Mouse (Mus musculus) cerebellum, adult (tissue): ENCODE data around the gene Chchd10.
A peak's percentile ranks its signal among the peaks of the same experiment; 100 is the strongest.

ENCODE experiments used
- ATAC-seq: cut with Nextera tagmentation; 2 replicates; pipeline ENCODE4 v1.9.2; 2017; ENCODE audit warnings: mild to moderate bottlenecking, moderate library complexity, mixed read lengths; ENCODE audit not compliant: insufficient number of reproducible peaks, low FRiP score, low TSS enrichment

The Chchd10 gene

DNA sequence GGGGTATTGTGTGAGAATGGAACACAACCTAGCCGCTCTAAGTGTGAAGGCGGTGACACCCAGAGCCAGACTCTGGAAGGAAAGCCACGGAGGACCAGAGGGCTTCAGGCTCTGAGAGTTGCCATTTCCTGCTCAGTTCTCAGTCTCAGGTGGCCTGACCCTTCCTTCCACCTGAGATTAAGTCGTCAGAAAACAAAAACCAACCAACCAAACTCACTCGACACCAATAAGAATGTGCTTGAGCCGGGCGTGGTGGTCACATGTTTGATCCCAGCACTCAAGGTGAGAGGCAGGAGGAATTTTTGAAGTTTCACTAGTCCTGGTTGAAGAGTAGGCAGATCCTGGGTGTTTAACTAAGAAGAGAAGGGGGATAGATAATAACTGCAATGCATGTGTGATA lies 13.0 kb downstream of the Chchd10 start:
- no peak for ATAC-seq

DNA sequence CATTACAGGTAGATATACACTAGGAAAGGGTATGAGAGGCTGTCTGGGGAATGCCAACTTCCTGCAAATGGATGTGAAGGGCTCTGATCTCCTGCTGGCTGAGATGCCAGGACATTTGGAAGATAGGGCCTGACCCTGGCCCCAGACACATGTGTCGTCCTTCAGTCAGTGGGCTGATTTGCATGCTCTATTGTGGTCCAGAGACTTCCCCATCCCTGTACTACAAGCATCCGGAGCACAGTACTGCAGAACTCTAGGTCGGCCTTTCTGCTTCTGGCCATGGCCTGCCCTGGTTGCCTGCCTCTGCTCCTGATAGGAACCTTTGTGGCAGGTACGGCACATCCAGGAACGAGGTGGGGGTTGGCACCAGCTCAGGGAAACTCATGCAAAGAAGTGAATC lies 15.1 kb downstream of the Chchd10 start:
- ATAC-seq = no peak

DNA sequence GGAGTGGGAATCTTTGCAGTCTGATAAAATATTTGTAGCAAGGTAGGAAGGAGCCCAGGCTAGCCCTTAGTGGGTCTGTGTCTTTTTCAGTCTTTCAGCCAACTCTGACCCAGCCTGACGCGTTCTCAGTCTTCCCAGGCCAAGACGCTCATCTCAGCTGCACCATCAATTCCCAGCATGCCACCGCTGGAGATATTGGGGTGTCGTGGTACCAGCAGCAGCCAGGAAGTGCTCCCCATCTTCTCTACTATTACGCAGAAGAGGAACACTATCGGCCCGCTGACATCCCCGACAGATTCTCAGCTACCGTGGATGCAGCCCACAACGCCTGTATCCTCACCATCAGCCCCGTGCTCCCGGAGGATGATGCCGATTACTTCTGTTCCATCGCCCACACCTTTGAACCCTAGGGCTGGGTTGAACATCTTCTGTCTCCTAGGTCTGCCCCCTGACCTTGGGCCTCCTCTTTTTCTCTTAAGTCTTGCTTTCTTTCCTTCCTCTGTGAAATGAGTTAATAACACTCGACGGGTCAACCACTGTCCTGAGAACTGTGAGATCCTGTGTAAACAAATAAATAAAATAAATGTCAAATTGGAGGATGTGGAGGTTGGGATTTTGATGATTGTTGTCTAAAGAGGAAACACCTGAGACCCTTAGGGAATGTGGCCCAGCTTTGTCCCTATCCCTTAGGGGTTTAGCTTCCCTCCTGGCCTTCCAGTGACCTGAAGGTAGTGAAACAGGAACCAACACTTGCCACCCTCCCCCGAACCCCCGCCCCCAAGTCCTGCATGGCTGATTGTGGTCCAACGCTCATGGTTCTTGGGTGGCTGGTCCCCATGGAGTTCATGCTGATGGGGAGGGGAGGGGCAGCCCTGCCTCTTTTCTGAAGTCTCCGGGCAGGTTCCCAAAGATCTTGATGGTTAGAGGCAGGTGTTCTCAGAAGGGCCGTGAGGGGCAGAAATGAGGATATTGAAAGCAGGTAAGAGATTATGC lies 16.4 kb downstream of the Chchd10 start:
- no peak for ATAC-seq

DNA sequence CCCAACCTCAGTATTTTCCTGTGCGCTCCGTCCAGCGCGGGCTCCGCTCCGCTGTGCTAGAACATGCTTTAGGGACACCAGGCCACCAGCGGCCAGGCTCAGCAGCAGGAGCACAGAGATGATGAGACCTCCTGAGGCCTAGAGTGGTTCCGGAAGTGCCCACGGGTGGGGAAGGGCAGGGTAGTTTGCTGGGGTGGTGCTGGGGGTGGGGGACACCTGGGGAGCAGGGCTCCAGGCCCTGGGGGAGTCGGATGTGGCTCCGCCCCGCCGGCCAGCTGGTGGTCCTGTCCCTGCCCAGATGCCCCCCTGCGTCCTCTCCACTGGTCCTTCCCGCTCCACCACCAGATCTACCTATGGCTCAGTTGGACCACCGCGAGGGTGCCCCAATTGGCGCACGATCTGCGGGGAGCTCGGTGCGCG lies 17.9 kb downstream of the Chchd10 start:
- no peak for ATAC-seq

DNA sequence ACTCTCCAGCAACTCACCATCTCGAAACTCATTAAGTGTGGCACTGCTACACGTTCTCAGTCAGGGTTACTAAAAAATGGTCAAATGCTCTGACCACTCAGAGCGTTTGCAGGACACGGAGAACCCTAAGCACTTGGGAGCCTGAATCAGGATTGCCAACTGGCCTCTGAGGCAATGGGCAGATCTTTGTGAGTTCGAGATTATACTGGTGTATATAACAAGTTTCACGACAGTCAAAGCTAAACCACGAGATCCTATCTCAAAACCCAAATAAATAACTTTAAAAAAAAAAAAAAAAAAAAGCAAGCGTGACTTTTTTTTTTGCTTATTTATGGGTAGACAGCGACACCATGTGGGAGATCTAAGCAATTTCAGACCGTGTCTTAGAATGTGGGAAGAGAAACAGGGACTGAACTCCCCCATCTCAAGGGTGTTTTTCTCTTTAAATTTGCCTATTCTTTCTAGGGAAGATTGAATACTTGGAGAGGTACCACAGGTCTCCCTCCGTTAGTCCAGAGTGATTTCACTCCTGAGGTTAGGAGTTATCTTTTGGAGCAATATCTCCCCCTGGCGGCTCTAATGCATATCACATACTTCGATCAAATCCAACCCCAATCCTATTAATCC lies 18.6 kb downstream of the Chchd10 start:
- peak; percentile 47; the same call in 1 of the 2 replicates for ATAC-seq

DNA sequence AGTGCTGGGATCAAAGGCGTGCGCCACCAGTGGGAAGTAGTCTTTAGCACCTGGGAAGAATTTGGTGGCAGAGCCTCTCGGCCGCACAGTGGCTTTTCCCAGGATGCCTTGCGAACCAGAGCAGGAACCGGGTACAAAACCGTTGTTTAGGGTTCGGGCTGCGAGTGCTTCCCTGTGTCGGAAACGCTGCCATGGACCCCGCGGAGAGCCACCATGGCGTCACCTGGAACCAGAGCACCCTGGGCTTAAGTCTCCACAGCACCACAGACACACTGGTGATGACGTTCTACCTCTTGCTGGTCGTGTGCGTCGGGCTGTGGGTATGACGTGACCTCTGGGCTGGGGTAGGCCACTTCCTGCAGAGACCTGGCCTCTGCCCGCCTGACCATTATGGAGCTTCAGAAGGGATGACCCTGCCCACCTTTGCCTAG lies 21.5 kb downstream of the Chchd10 start, which contains the start of gene Gm5134:
TSS of gene Gm5134 (plus strand) at position 134 of the 431 bp plus-strand sequence.
- ATAC-seq = no peak

DNA sequence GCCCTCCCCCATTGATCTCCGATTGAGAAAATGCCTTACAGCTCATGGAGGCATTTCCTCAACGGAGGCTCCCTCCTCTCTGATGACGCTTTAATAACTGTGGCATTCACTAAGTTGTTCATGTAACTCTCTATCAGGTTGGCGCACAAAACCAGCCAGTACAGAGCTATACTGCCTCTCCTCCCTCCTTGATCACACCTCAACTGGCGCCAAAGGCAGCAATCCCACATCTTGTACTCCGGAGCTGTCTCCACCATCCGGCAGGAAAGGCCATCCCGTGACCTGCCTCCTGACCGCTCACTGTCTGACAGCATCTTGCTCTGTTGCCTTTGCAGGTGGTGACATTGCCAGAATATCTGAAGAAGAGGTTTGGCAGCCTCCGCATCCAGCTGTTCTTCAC lies 40.9 kb downstream of the Chchd10 start:
- ATAC-seq = no peak

DNA sequence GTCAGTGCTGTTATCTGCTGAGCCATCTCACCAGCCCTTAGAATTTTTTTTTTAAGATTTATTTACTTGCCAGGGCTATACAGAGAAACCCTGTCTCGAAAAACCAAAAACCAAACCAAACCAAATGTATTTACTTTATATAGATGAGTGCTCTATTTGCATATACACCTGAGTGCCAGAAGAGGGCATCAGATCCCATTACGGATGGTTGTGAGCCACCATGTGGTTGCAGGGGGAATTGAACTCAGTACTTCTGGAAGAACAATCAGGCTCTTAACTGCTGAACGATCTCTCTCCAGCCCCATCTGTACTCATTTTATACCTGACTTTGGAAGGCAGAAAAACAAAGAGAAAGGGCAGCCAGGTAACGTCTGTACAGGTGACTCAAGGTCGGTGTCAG lies 42.3 kb downstream of the Chchd10 start:
- no peak for ATAC-seq

DNA sequence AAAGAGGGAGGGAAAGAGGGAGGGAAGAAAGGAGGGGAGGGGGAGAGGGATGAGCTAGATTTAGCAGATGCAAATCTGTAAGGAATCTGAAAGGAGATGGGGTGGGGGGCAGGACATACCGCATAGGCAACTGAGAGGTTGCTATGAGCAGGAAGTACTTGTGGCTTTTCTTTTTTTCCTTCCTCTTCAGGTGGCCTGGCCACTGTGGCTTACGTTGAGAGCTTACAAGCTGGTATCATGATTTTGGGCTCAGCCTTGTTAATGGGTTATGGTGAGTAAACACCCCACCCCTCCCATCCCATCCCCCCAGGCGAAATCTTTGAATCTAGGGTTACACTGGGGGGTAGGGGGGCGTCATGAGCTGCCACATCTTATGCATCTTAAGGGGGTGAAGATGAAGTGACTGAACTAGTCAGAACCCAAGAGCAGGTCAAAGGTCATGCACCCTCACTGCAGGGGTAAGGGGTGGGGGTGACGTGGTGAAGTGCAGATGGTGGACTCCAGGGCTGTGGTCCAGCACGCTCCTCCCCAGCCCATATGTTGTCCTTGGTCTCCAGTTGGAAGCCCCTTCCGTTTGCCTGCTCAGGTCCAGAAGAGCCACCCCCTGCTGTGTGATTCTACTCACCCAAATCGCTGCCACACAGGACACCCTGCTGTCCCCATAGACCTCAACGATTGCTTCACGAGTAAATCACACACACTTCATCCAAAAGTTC lies 45.3 kb downstream of the Chchd10 start:
- no peak for ATAC-seq

DNA sequence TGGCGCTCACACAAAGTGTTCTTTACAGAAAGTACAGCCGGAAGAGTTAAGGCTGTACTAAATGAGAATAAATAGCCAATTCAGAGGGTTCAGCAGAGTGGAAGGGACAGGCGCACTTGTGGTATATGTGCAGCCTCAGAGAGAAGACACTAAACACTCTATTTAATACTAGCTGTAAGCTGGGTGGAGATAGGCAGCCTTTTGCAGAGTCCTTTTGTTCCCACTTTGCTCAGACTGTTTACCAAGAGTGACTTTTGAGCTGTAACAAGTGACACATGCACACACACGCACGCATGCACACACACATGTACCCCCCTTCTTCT lies 45.9 kb downstream of the Chchd10 start:
- no peak for ATAC-seq

DNA sequence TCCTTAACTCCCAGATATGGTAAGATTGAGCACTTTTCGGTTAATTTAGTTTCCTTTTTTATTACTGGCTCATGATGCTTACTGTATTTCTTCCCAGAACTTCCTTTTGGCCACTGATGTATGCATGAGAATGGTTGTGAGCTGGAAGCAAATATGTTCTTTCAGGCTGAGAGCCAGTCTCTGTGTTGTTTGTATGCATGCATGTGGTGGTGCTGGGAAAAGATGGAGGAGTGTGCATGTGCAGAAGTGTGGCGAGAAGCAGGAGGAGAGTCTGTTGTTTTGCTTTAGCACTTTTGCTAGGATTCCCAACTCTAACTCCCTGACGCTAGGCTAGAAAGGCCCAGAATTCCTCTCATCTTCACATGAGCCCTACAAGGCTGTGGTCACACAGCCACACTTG lies 46.5 kb downstream of the Chchd10 start:
- ATAC-seq = no peak
